Mouse (Mus musculus) heart, postnatal 0 days (tissue): ENCODE measurements around the gene Mon2.

Source experiments
- CTCF ChIP-seq: IDR thresholded peaks from 2 replicates; pipeline ENCODE4 v1.5.1; 2016; ENCODE audit warnings: antibody characterized with exemption, control low read depth, low read depth
- EP300 ChIP-seq: IDR thresholded peaks from 2 replicates; pipeline ENCODE4 v1.6.1; 2016; ENCODE audit warnings: antibody characterized with exemption, low read depth

- TF ChIP-seq EP300 (no peak), CTCF (no peak)
Measured at GRCm38 (mm10) chr10:122966421-122966820, 109.9 kb downstream of the Mon2 start.
